Mouse (Mus musculus): ENCODE data around the gene Eps8l3. TPM values are rescaled to one million over a fixed set of nuclear protein-coding genes. Genes with fewer than 3 reads are reported as not detected.
"Not testable (repeated sequence)": the region's sequence is repeated elsewhere in the genome, so short reads cannot be mapped to it uniquely, and the experiment has no call there.

Gene Eps8l3
- total and polyA plus RNA-seq, 3 experiments, result 0.12 TPM; not detected in 2

GRCm38 (mm10) chr3:107857646-107858045 lies 19.4 kb upstream of the Eps8l3 start:
- TF ChIP-seq EP300 (IDR thresholded peaks at IDR 0.05; ENCODE audit: low read depth in 1 of 2, low read length in 2 of 2) (no peak), CHD1 (IDR thresholded peaks at IDR 0.05; ENCODE audit: low read depth, low read length) (no peak), TCF12 (IDR thresholded peaks at IDR 0.05; ENCODE audit: low read depth, low read length) (no peak), ZNF384 (IDR thresholded peaks at IDR 0.05; ENCODE audit: low read depth, low read length) (no peak), MAZ (IDR thresholded peaks at IDR 0.05; ENCODE audit: low read depth, low read length) (no peak), MAX (IDR thresholded peaks at IDR 0.05; ENCODE audit: low read length) (no peak), UBTF (IDR thresholded peaks at IDR 0.05; ENCODE audit: borderline replicate concordance, insufficient read depth, low read depth, low read length) (no peak), POLR2AphosphoS2 (IDR thresholded peaks at IDR 0.05; ENCODE audit: low read length) (no peak)
- no peak for DNase-seq (ENCODE audit: low read depth, low spot score)
- no peaks in the 10 kb centered on the region for H3K9me3 ChIP-seq (replicated peaks; ENCODE audit: insufficient read depth, low read length)
- H3K27me3 ChIP-seq (ENCODE audit: control insufficient read depth in 1 of 2, insufficient read depth in 2 of 2, low read length in 2 of 2), result peaks cover 3 to 8% of the 10 kb centered on the region in 2 experiments
- peaks cover 0 to under 1% of the 10 kb centered on the region in 2 experiments; a peak in 1 of 4 replicates for H3K36me3 ChIP-seq (ENCODE audit: control insufficient read depth in 1 of 2, insufficient read depth in 2 of 2, low read length in 2 of 2)
- H3K4me3 ChIP-seq (ENCODE audit: control insufficient read depth in 1 of 2, insufficient read depth in 1 of 2, low read depth in 2 of 2, low read length in 2 of 2), result no peak overlapping the region
- H3K79me2 ChIP-seq (ENCODE audit: control insufficient read depth, insufficient read depth, low read length, poor library complexity), result no peaks in the 10 kb centered on the region
- H3K4me1 ChIP-seq (ENCODE audit: control insufficient read depth in 1 of 2, insufficient read depth in 2 of 2, low read length in 2 of 2), result peaks cover 0 to 5% of the 10 kb centered on the region in 2 experiments; a peak in 2 of 4 replicates
- no peak overlapping the region for H3K27ac ChIP-seq (ENCODE audit: control insufficient read depth, low read depth, low read length)
- no peak overlapping the region for H3K9ac ChIP-seq (ENCODE audit: control insufficient read depth, low read depth, low read length, poor library complexity, severe bottlenecking)

GRCm38 (mm10) chr3:107861483-107861882 lies 15.5 kb upstream of the Eps8l3 start:
- H3K4me3 ChIP-seq (ENCODE audit: control insufficient read depth in 1 of 2, insufficient read depth in 1 of 2, low read depth in 2 of 2, low read length in 2 of 2); H3K27ac ChIP-seq (ENCODE audit: control insufficient read depth, low read depth, low read length); DNase-seq (ENCODE audit: low read depth, low spot score); H3K9me3 ChIP-seq (replicated peaks; ENCODE audit: insufficient read depth, low read length); H3K79me2 ChIP-seq (ENCODE audit: control insufficient read depth, insufficient read depth, low read length, poor library complexity); H3K4me1 ChIP-seq (ENCODE audit: control insufficient read depth in 1 of 2, insufficient read depth in 2 of 2, low read length in 2 of 2); H3K9ac ChIP-seq (ENCODE audit: control insufficient read depth, low read depth, low read length, poor library complexity, severe bottlenecking); H3K36me3 ChIP-seq (ENCODE audit: control insufficient read depth in 1 of 2, insufficient read depth in 2 of 2, low read length in 2 of 2); H3K27me3 ChIP-seq (ENCODE audit: control insufficient read depth in 1 of 2, insufficient read depth in 2 of 2, low read length in 2 of 2): not testable (repeated sequence)
- TF ChIP-seq CTCF (IDR thresholded peaks at IDR 0.05 in 2 of 3, conservative IDR thresholded peaks at IDR 0.05 in 1 of 3; ENCODE audit: control insufficient read depth in 1 of 3, insufficient read depth in 1 of 3, low read depth in 2 of 3, low read length in 3 of 3, poor library complexity in 1 of 3, severe bottlenecking in 1 of 3), result peak in 1 of 3 experiments; percentile 11; a peak in 1 of 6 replicates
- peak; percentile 12; the same call in 1 of the 2 replicates for TF ChIP-seq SMC3 (IDR thresholded peaks at IDR 0.05; ENCODE audit: low read depth, low read length)

GRCm38 (mm10) chr3:107862471-107862870 lies 14.6 kb upstream of the Eps8l3 start:
- no peak overlapping the region for H3K9ac ChIP-seq (ENCODE audit: control insufficient read depth, low read depth, low read length, poor library complexity, severe bottlenecking)
- H3K4me1 ChIP-seq (ENCODE audit: control insufficient read depth in 1 of 2, insufficient read depth in 2 of 2, low read length in 2 of 2), result peaks cover 0 to 9% of the 10 kb centered on the region in 2 experiments; a peak in 2 of 4 replicates
- TF ChIP-seq USF2 (IDR thresholded peaks at IDR 0.05; ENCODE audit: borderline replicate concordance in 1 of 2, insufficient read depth in 1 of 2, low read depth in 1 of 2, low read length in 2 of 2), result no peak
- TF ChIP-seq CHD1 (IDR thresholded peaks at IDR 0.05; ENCODE audit: low read depth, low read length), result no peak
- TF ChIP-seq EP300 (IDR thresholded peaks at IDR 0.05; ENCODE audit: low read depth in 1 of 2, low read length in 2 of 2), result peak; percentile 77 to 85
- 0 out of 2 replicates have a peak, but pooled peaks have one; percentile 14 for TF ChIP-seq TBP (IDR thresholded peaks at IDR 0.05; ENCODE audit: low read depth, low read length)
- no peak for TF ChIP-seq POLR2AphosphoS2 (IDR thresholded peaks at IDR 0.05; ENCODE audit: low read length)
- TF ChIP-seq MYC (IDR thresholded peaks at IDR 0.05; ENCODE audit: low read depth, low read length), result 0 out of 2 replicates have a peak, but pooled peaks have one; percentile 23
- TF ChIP-seq RCOR1 (IDR thresholded peaks at IDR 0.05; ENCODE audit: low read depth, low read length), result peak; percentile 81
- no peak for TF ChIP-seq HCFC1 (IDR thresholded peaks at IDR 0.05; ENCODE audit: low read depth, low read length)
- peak; percentile 79 for TF ChIP-seq TAL1 (IDR thresholded peaks at IDR 0.05; ENCODE audit: low read length)
- TF ChIP-seq GATA1 (IDR thresholded peaks at IDR 0.05; ENCODE audit: low read depth, low read length), result peak; percentile 75
- peak; percentile 33; the same call in 1 of the 2 replicates for TF ChIP-seq TCF12 (IDR thresholded peaks at IDR 0.05; ENCODE audit: low read depth, low read length)
- no peaks in the 10 kb centered on the region for H3K9me3 ChIP-seq (replicated peaks; ENCODE audit: insufficient read depth, low read length)
- no peak overlapping the region for H3K27ac ChIP-seq (ENCODE audit: control insufficient read depth, low read depth, low read length)
- DNase-seq (ENCODE audit: low read depth, low spot score), result peak; percentile 69
- H3K4me3 ChIP-seq (ENCODE audit: control insufficient read depth in 1 of 2, insufficient read depth in 1 of 2, low read depth in 2 of 2, low read length in 2 of 2), result no peak overlapping the region
- H3K36me3 ChIP-seq (ENCODE audit: control insufficient read depth in 1 of 2, insufficient read depth in 2 of 2, low read length in 2 of 2), result peaks cover 0 to 4% of the 10 kb centered on the region in 2 experiments; a peak in 1 of 4 replicates
- H3K79me2 ChIP-seq (ENCODE audit: control insufficient read depth, insufficient read depth, low read length, poor library complexity), result no peaks in the 10 kb centered on the region
- H3K27me3 ChIP-seq (ENCODE audit: control insufficient read depth in 1 of 2, insufficient read depth in 2 of 2, low read length in 2 of 2), result 0 out of 4 replicates have a peak, but pooled peaks cover 0 to 1% of the 10 kb centered on the region in 2 experiments
